Mouse (Mus musculus) forebrain, embryonic 11.5 days (tissue): ENCODE results near the gene 1700029H14Rik. TPM values are rescaled to one million over a fixed set of nuclear protein-coding genes. Genes with fewer than 3 reads are reported as not detected.

Experiments used
- ATAC-seq: fragments of 200-750 bp; cut with Nextera tagmentation; replicated peaks from 2 replicates; pipeline ENCODE4 v1.8.0; 2017; ENCODE audit warnings: moderate TSS enrichment; ENCODE audit not compliant: low FRiP score
- DNase-seq: peaks from one replicate; pipeline ENCODE4 v3.0.0-alpha.2; 2017; ENCODE audit warnings: low spot score
- H3K27ac ChIP-seq: fragments of 300-500 bp; sonication (generic); 2 replicates; pipeline ENCODE4 v1.5.1; 2014; ENCODE audit warnings: low read depth, low read length
- H3K27me3 ChIP-seq: fragments of 300-500 bp; sonication (generic); 2 replicates; pipeline ENCODE4 v1.6.1; 2014; ENCODE audit warnings: mild to moderate bottlenecking, low read length, mixed read lengths; ENCODE audit not compliant: control insufficient read depth, insufficient read depth
- H3K36me3 ChIP-seq: fragments of 300-500 bp; sonication (generic); 2 replicates; pipeline ENCODE4 v1.6.1; 2014; ENCODE audit warnings: mild to moderate bottlenecking, low read length, moderate library complexity, mixed read lengths; ENCODE audit not compliant: control insufficient read depth, insufficient read depth
- H3K4me1 ChIP-seq: fragments of 300-500 bp; sonication (generic); replicated peaks from 2 replicates; pipeline ENCODE4 v1.6.1; 2014; ENCODE audit warnings: low read length, mixed read lengths; ENCODE audit not compliant: control insufficient read depth, insufficient read depth
- H3K4me2 ChIP-seq: fragments of 300-500 bp; sonication (generic); 2 replicates; pipeline ENCODE4 v1.6.1; 2014; ENCODE audit warnings: low read depth, mild to moderate bottlenecking, low read length, moderate library complexity, mixed read lengths; ENCODE audit not compliant: severe bottlenecking
- H3K4me3 ChIP-seq: fragments of 300-500 bp; sonication (generic); 2 replicates; pipeline ENCODE4 v1.5.1; 2014; ENCODE audit warnings: low read depth, low read length
- H3K9ac ChIP-seq: fragments of 300-500 bp; sonication (generic); 2 replicates; pipeline ENCODE4 v1.6.1; 2014; ENCODE audit warnings: low read length
- H3K9me3 ChIP-seq: fragments of 300-500 bp; sonication (generic); 2 replicates; pipeline ENCODE4 v1.6.1; 2016; ENCODE audit warnings: low read length, mixed read lengths; ENCODE audit not compliant: control insufficient read depth
- WGBS: fragments of 180-500 bp; shearing (Covaris S2); extraction: QIAGEN DNeasy Blood & Tissue Kit; methylation state at CpG from one replicate; pipeline ENCODE4 v1.1.7; 2014; 5-methylcytosine and 5-hydroxymethylcytosine counted together
- polyA plus RNA-seq: library from polyadenylated mRNA; unstranded; fragments of >200 nt; fragmentation: Nextera tagmentation; extraction: Ambion mirVana; gene quantifications from 2 replicates; pipeline ENCODE4 v1.2.1, GENCODE M21; 2014

1700029H14Rik gene
- polyA plus RNA-seq, 1 experiment from 2014 or later, result not detected

GRCm38 (mm10) chr8:13557526-13557925, 4.7 kb downstream of the 1700029H14Rik start:
- ATAC-seq (no peak), DNase-seq (no peak)
- Histone ChIP-seq H3K27me3 (no peaks in the 10 kb centered on the region), H3K4me3 (no peak overlapping the region), H3K9ac (no peak overlapping the region), H3K36me3 (no peaks in the 10 kb centered on the region), H3K27ac (no peak overlapping the region), H3K9me3 (no peaks in the 10 kb centered on the region), H3K4me2 (no peak overlapping the region), H3K4me1 (no peaks in the 10 kb centered on the region)
- WGBS, result 74% methylated on average over 2 of the region's 2 CpGs

- Histone ChIP-seq H3K4me2 (no peak overlapping the region), H3K9ac (no peak overlapping the region), H3K36me3 (no peaks in the 10 kb centered on the region), H3K9me3 (no peaks in the 10 kb centered on the region), H3K27ac (no peak overlapping the region), H3K27me3 (no peaks in the 10 kb centered on the region), H3K4me3 (no peak overlapping the region), H3K4me1 (no peaks in the 10 kb centered on the region)
- ATAC-seq, result no peak
- 94% methylated on average over 6 of the region's 6 CpGs for WGBS
- DNase-seq, result no peak
Observed at GRCm38 (mm10) chr8:13551574-13551830, 10.8 kb downstream of the 1700029H14Rik start.

- Histone ChIP-seq H3K27me3 (no peaks in the 10 kb centered on the region), H3K4me1 (no peaks in the 10 kb centered on the region), H3K4me2 (no peak overlapping the region), H3K4me3 (no peak overlapping the region), H3K9me3 (no peaks in the 10 kb centered on the region), H3K27ac (no peak overlapping the region), H3K36me3 (no peaks in the 10 kb centered on the region), H3K9ac (no peak overlapping the region)
- DNase-seq, result peak; percentile 90
- WGBS, result 59% methylated on average over 9 of the region's 9 CpGs
- ATAC-seq, result peak; percentile 90
Observed at GRCm38 (mm10) chr8:13550718-13551573, 11.3 kb downstream of the 1700029H14Rik start.

- ATAC-seq, result no peak
- Histone ChIP-seq H3K27me3 (no peaks in the 10 kb centered on the region), H3K4me1 (no peaks in the 10 kb centered on the region), H3K36me3 (no peaks in the 10 kb centered on the region), H3K27ac (no peak overlapping the region), H3K9ac (no peak overlapping the region), H3K4me3 (no peak overlapping the region), H3K9me3 (no peaks in the 10 kb centered on the region), H3K4me2 (no peak overlapping the region)
- 62% methylated on average over 9 of the region's 9 CpGs for WGBS
- no peak for DNase-seq
Observed at GRCm38 (mm10) chr8:13548831-13549230, 13.4 kb downstream of the 1700029H14Rik start.

GRCm38 (mm10) chr8:13548235-13548634, 14.0 kb downstream of the 1700029H14Rik start:
- Histone ChIP-seq H3K4me3 (no peak overlapping the region), H3K4me1 (no peaks in the 10 kb centered on the region), H3K4me2 (no peak overlapping the region), H3K27ac (no peak overlapping the region), H3K27me3 (no peaks in the 10 kb centered on the region), H3K9me3 (no peaks in the 10 kb centered on the region), H3K9ac (no peak overlapping the region), H3K36me3 (no peaks in the 10 kb centered on the region)
- ATAC-seq, result no peak
- 42% methylated on average over 4 of the region's 4 CpGs for WGBS
- DNase-seq, result no peak

GRCm38 (mm10) chr8:13546421-13546820, 15.8 kb downstream of the 1700029H14Rik start:
- no peak overlapping the region for H3K27ac ChIP-seq
- H3K9me3 ChIP-seq, result no peaks in the 10 kb centered on the region
- ATAC-seq, result no peak
- no peak overlapping the region for H3K9ac ChIP-seq
- no peak overlapping the region for H3K4me3 ChIP-seq
- no peaks in the 10 kb centered on the region for H3K27me3 ChIP-seq
- DNase-seq, result no peak
- no peaks in the 10 kb centered on the region for H3K4me1 ChIP-seq
- H3K4me2 ChIP-seq, result no peak overlapping the region
- WGBS, result 86% methylated on average over 4 of the region's 4 CpGs
- no peaks in the 10 kb centered on the region for H3K36me3 ChIP-seq

- DNase-seq, result no peak
- Histone ChIP-seq H3K36me3 (no peaks in the 10 kb centered on the region), H3K4me3 (no peak overlapping the region), H3K4me2 (no peak overlapping the region), H3K4me1 (no peaks in the 10 kb centered on the region), H3K27ac (no peak overlapping the region), H3K27me3 (no peaks in the 10 kb centered on the region), H3K9me3 (no peaks in the 10 kb centered on the region), H3K9ac (no peak overlapping the region)
- WGBS, result 75% methylated on average over 5 of the region's 5 CpGs
- no peak for ATAC-seq
Observed at GRCm38 (mm10) chr8:13541526-13541925, 20.7 kb downstream of the 1700029H14Rik start.

- Histone ChIP-seq H3K4me2 (no peak overlapping the region), H3K27ac (no peak overlapping the region), H3K9ac (no peak overlapping the region), H3K4me1 (no peaks in the 10 kb centered on the region), H3K27me3 (no peaks in the 10 kb centered on the region), H3K4me3 (no peak overlapping the region), H3K9me3 (no peaks in the 10 kb centered on the region), H3K36me3 (no peaks in the 10 kb centered on the region)
- no peak for DNase-seq
- 87% methylated on average over 5 of the region's 5 CpGs for WGBS
- no peak for ATAC-seq
Observed at GRCm38 (mm10) chr8:13540122-13540521, 22.1 kb downstream of the 1700029H14Rik start.

- Histone ChIP-seq H3K4me1 (no peaks in the 10 kb centered on the region), H3K27me3 (no peaks in the 10 kb centered on the region), H3K9ac (no peak overlapping the region), H3K36me3 (no peaks in the 10 kb centered on the region), H3K27ac (no peak overlapping the region), H3K9me3 (no peaks in the 10 kb centered on the region), H3K4me2 (no peak overlapping the region), H3K4me3 (no peak overlapping the region)
- ATAC-seq (no peak), DNase-seq (no peak)
- 78% methylated on average over 6 of the region's 6 CpGs for WGBS
Observed at GRCm38 (mm10) chr8:13538821-13539220, 23.4 kb downstream of the 1700029H14Rik start.
